Mouse (Mus musculus) C2C12 (cell line): ENCODE data around the gene Lyrm4. TPM values are rescaled to one million over a fixed set of nuclear protein-coding genes. Genes with fewer than 3 reads are reported as not detected.
A peak's percentile ranks its signal among the peaks of the same experiment; 100 is the strongest.

ENCODE experiments used
- H3K27me3 ChIP-seq: one replicate; pipeline ENCODE4 v1.6.1; 2011; ENCODE audit not compliant: control insufficient read depth, insufficient read depth, insufficient read length
- H3K36me3 ChIP-seq: one replicate; pipeline ENCODE4 v1.6.1; 2011; ENCODE audit not compliant: control insufficient read depth, insufficient read depth
- H3K4me3 ChIP-seq: one replicate; pipeline ENCODE4 v1.5.1; 2011; ENCODE audit warnings: mild to moderate bottlenecking, control low read depth; ENCODE audit not compliant: poor library complexity, insufficient read depth, severe bottlenecking
- H3K79me2 ChIP-seq: one replicate; pipeline ENCODE4 v1.6.1; 2011; ENCODE audit not compliant: control insufficient read depth, insufficient read depth
- H3K79me3 ChIP-seq: one replicate; pipeline ENCODE4 v1.6.1; 2011; ENCODE audit warnings: low read depth, control low read depth
- H3ac ChIP-seq: one replicate; pipeline ENCODE3; 2011; ENCODE audit warnings: low read depth; ENCODE audit not compliant: control insufficient read depth, insufficient read length
- CEBPB ChIP-seq: IDR thresholded peaks from one replicate; pipeline ENCODE4 v1.6.1; 2011; ENCODE audit warnings: low read depth, mild to moderate bottlenecking, control low read depth, moderate library complexity
- CTCF ChIP-seq: IDR thresholded peaks from one replicate; pipeline ENCODE4 v1.5.1; 2011; ENCODE audit not compliant: control insufficient read depth, insufficient read depth, insufficient read length
- FOSL1 ChIP-seq: IDR thresholded peaks from one replicate; pipeline ENCODE4 v1.8.0; 2011; ENCODE audit warnings: mild to moderate bottlenecking, low read length; ENCODE audit not compliant: poor library complexity, insufficient read depth, severe bottlenecking
- MAX ChIP-seq: IDR thresholded peaks from one replicate; pipeline ENCODE4 v1.6.1; 2011; ENCODE audit warnings: mild to moderate bottlenecking, control low read depth
- MYOD1 ChIP-seq: IDR thresholded peaks from one replicate; pipeline ENCODE4 v1.6.1; 2011; ENCODE audit warnings: low read depth; ENCODE audit not compliant: control insufficient read depth, insufficient read length
- MYOG ChIP-seq: IDR thresholded peaks from one replicate; pipeline ENCODE4 v1.6.1; 2011; ENCODE audit not compliant: control insufficient read depth, insufficient read length; ENCODE audit errors: extremely low read depth
- USF1 ChIP-seq: IDR thresholded peaks from one replicate; pipeline ENCODE4 v1.6.1; 2011; ENCODE audit warnings: low read depth, mild to moderate bottlenecking, control low read depth, moderate library complexity
- long read RNA-seq, 2 experiments: library from polyadenylated mRNA; unstranded; transcript quantifications; one replicate each; pipeline ENCODE4 v2.0.0; 2019 to 2020
- polyA plus RNA-seq: library from polyadenylated mRNA; unstranded; fragments of >200 nt; fragmentation: generic; extraction: Trizol; gene quantifications from one replicate; pipeline ENCODE4 v1.2.1, GENCODE M21; 2012; ENCODE audit warnings: missing spikeins

Lyrm4 gene
- 9.3 TPM for polyA plus RNA-seq
- long read RNA-seq, experiment 1, transcript Lyrm4-201 (3 exons, 2,086 nt) = major isoform, 10 of 11 reads
- long read RNA-seq, experiment 1, partial matches to known transcripts = 0 of 11 reads
- long read RNA-seq, experiment 1, other reads (novel, unspliced or antisense) = 1 of 11 reads
- long read RNA-seq, experiment 2 = 0 reads

- Histone ChIP-seq H3K36me3 (no peaks in the 10 kb centered on the region), H3ac (peak within 1 kb of the TSS; percentile 87), H3K27me3 (no peaks in the 10 kb centered on the region), H3K79me3 (peaks cover 16% of the 10 kb centered on the region), H3K79me2 (peaks cover 42% of the 10 kb centered on the region), H3K4me3 (peak within 1 kb of the TSS; percentile 67)
- TF ChIP-seq MAX (peak; percentile 95), USF1 (no peak), CTCF (peak; percentile 17), MYOG (no peak), MYOD1 (peak; percentile 67), CEBPB (no peak), FOSL1 (no peak)
Measured at GRCm38 (mm10) chr13:36117143-36118014, at the start of gene Lyrm4, which contains the start of gene Fars2. TSS of gene Lyrm4 (minus strand) at chr13:36117526. TSS of gene Fars2 (plus strand) at chr13:36117412.

GRCm38 (mm10) chr13:36163898-36164297, 46.6 kb upstream of the Lyrm4 start:
- Histone ChIP-seq H3K36me3 (no peaks in the 10 kb centered on the region), H3K4me3 (no peak overlapping the region), H3K27me3 (no peaks in the 10 kb centered on the region), H3ac (no peak overlapping the region), H3K79me2 (peaks cover 6% of the 10 kb centered on the region), H3K79me3 (no peaks in the 10 kb centered on the region)
- TF ChIP-seq FOSL1 (no peak), MYOD1 (no peak), MYOG (no peak), CEBPB (no peak), USF1 (no peak), CTCF (no peak), MAX (no peak)

- Histone ChIP-seq H3K36me3 (no peaks in the 10 kb centered on the region), H3ac (no peak overlapping the region), H3K79me2 (peaks cover 10% of the 10 kb centered on the region), H3K79me3 (peaks cover 4% of the 10 kb centered on the region), H3K4me3 (no peak overlapping the region), H3K27me3 (no peaks in the 10 kb centered on the region)
- TF ChIP-seq CEBPB = no peak
Measured at GRCm38 (mm10) chr13:36163411-36163810, 46.1 kb upstream of the Lyrm4 start.

GRCm38 (mm10) chr13:36156340-36156931, 39.1 kb upstream of the Lyrm4 start:
- H3K27me3 ChIP-seq = no peaks in the 10 kb centered on the region
- H3ac ChIP-seq = no peak overlapping the region
- no peak overlapping the region for H3K4me3 ChIP-seq
- peaks cover 6% of the 10 kb centered on the region for H3K79me3 ChIP-seq
- no peak for TF ChIP-seq MYOD1
- TF ChIP-seq MAX = no peak
- no peak for TF ChIP-seq MYOG
- no peak for TF ChIP-seq USF1
- no peak for TF ChIP-seq CEBPB
- TF ChIP-seq FOSL1 = no peak
- no peak for TF ChIP-seq CTCF
- no peaks in the 10 kb centered on the region for H3K36me3 ChIP-seq
- peaks cover 18% of the 10 kb centered on the region for H3K79me2 ChIP-seq

- no peaks in the 10 kb centered on the region for H3K27me3 ChIP-seq
- H3K79me3 ChIP-seq = peaks cover 4% of the 10 kb centered on the region
- H3ac ChIP-seq = no peak overlapping the region
- H3K36me3 ChIP-seq = no peaks in the 10 kb centered on the region
- TF ChIP-seq CTCF = no peak
- TF ChIP-seq FOSL1 = no peak
- no peak for TF ChIP-seq MYOD1
- no peak for TF ChIP-seq USF1
- TF ChIP-seq CEBPB = no peak
- TF ChIP-seq MYOG = no peak
- TF ChIP-seq MAX = no peak
- H3K4me3 ChIP-seq = no peak overlapping the region
- peaks cover 3% of the 10 kb centered on the region for H3K79me2 ChIP-seq
Measured at GRCm38 (mm10) chr13:36152728-36153498, 35.6 kb upstream of the Lyrm4 start.
